Mouse (Mus musculus): ENCODE measurements around the gene Zfp524.
A peak's percentile ranks its signal among the peaks of the same experiment; 100 is the strongest.

Gene Zfp524

DNA sequence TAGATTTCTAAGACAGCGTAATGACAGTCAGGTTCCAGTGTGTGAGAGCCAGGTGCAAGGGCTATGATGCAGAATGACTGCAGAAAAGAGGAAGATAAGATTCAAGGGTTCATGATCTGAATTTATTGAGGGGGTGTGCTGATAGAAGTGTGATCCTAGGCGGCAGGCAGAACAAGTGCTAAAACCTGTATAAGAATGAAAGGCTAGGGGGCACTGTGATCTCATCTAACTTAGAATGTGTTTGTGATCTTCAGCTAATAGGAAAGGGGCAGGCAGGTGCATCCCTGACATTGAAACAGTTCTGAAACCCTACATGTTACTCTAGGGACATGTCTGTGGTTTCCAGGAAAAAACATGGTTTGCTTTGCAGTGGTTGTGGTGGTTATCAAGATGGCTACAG is 31.9 kb downstream of the Zfp524 start:
- no peak for DNase-seq (ENCODE audit: low read depth, low spot score)

GRCm38 (mm10) chr7:5047313-5047712 is 33.1 kb downstream of the Zfp524 start:
- peak; percentile 49 for DNase-seq (ENCODE audit: low read depth, low spot score)

DNA sequence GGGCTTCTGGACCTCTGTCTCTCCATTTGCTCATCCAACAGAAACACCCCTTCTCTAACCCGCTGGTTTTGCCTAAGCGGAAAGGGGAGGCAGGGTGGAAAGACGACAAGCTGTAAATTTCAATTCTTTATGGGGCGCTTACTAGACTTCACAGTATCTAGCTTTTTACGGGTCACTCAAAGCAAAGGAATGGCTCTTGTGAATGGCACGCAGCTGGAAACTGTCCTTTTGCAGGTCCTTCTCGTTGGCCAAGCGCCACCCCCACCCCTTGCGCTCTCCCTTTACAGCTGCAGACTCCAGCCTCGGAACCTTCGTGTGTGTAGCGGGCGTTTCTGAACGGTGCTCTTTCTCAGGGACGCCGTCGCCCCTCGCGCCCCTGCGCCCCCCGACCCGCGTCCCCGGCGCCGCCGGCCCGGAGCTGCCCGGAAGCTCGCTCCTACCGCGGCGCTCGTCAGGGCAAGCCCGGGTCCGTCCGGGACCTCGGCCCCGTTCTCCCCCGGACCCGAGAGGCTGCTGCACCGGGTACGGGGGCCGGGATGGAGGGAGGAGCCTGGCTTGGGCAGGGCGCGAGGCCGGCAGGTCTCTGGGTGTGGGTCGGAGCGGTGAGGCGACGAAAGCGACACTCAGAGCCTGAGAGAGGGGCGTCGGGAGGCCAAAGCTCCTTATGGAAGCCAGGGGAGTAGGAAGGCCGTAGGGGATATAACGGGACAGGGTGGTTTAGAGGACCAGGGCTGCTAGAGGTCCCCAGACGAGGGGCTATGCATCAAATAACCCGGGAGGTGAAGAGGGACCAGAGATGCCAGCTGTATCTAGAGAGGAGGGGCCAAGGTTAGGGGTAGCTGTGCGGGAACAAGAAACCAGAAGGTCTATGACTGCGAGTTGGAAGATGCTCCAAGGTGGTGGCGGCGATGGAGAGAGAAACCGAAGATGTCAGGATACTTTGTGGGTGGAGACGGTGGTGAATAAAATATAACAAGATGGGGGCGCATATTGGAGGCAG is 37.3 kb downstream of the Zfp524 start, which contains the start of gene Zfp580:
Gene Zfp580 (plus strand): TSS at position 346 of the 1,000 bp plus-strand sequence.
- DNase-seq (ENCODE audit: low read depth, low spot score) = peak; percentile 84

GRCm38 (mm10) chr7:5052438-5052837 is 38.2 kb downstream of the Zfp524 start:
- no peak for DNase-seq (ENCODE audit: low read depth, low spot score)

DNA sequence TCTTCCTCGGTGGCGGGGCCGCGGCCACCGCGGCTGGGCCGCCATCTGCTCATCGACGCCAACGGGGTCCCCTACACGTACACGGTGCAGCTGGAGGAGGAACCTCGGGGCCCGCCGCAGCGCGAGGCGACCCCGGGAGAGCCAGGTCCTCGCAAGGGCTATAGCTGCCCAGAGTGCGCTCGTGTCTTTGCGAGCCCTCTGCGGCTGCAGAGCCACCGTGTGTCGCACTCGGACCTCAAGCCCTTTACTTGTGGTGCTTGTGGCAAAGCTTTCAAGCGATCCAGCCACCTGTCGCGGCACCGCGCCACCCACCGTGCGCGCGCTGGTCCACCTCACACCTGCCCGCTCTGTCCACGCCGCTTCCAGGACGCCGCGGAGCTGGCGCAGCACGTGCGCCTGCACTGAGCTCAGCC is 38.7 kb downstream of the Zfp524 start:
- no peak for DNase-seq (ENCODE audit: low read depth, low spot score)

- DNase-seq (ENCODE audit: low read depth, low spot score) = peak; percentile 67
Measured at GRCm38 (mm10) chr7:5053456-5054179, 39.4 kb downstream of the Zfp524 start.

DNA sequence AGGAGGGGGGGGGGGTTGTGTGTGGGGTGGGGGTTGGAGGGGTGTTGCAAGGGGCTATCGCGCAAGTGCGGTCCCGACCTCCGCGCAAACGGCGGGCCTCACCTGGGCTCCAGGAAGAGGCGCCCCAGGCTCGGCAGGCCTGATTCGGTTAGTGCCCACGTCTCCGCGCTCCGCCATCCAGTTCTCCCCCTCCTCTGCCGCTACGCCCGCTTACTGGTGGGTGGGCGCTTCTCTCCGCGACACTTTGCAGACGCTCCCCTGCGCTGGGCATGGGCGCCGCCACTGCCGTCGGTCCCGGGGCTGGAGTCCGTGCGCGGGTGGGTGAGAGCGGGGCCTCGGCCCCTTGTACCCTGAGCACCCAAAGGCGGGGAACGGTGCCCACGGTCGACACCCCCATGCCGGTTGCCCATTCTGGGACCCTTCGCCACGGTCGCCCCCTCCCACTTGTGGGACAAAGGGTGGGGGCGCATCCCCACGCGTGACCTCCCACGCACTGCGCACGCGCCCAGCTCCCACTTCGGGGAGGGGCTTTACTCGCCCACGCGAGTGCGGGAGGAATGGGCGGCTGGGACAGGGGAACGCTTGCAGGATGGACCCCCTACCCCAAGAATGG is 42.5 kb downstream of the Zfp524 start:
- DNase-seq (ENCODE audit: low read depth, low spot score) = peak; percentile 27

GRCm38 (mm10) chr7:5057381-5057780 is 43.2 kb downstream of the Zfp524 start:
- no peak for DNase-seq (ENCODE audit: low read depth, low spot score)

DNA sequence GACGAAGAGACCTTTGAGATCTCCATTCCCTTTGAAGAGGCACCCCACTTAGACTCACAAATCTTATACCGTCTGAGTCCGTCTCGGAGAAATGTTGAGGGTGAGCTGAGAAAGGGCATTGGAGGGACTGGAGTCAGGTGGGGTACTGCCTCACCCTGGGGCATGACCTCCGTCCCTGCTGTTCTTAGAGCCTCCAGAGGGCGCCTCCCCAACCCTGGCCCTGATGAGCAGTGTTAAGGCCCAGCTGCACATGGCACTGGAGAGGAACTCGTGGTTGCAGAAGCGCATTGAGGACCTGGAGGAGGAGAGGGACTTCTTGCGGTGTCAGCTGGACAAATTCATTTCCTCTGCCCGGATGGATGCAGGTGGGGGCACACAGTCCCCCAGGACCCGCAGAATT is 43.6 kb downstream of the Zfp524 start:
- peak; percentile 53 for DNase-seq (ENCODE audit: low read depth, low spot score)

- DNase-seq (ENCODE audit: low read depth, low spot score) = no peak
Measured at GRCm38 (mm10) chr7:5058631-5059030, 44.4 kb downstream of the Zfp524 start.

- DNase-seq (ENCODE audit: low read depth, low spot score) = no peak
Measured at GRCm38 (mm10) chr7:5059421-5059820, 45.2 kb downstream of the Zfp524 start.

DNA sequence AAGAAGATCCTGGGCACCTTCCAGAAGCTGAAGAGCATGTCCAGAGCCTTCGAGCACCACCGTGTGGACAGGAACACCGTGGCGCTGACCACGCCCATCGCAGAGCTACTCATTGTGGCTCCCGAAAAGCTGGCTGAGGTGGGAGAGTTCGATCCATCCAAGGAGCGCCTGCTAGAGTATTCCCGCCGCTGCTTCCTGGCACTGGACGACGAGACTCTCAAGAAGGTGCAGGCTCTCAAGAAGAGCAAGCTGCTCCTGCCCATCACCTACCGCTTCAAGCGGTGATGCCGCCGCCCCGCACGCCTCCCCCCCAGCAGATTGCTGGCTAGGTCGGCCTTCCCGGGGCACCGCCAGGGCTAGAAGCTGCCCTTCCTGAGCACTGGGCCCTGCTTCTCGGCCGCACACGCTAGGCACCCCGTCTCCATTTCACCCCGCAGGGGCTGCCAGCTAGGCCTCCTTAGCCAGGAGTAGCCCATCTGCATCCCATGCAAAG is 46.1 kb downstream of the Zfp524 start:
- peak; percentile 91 for DNase-seq (ENCODE audit: low read depth, low spot score)

DNA sequence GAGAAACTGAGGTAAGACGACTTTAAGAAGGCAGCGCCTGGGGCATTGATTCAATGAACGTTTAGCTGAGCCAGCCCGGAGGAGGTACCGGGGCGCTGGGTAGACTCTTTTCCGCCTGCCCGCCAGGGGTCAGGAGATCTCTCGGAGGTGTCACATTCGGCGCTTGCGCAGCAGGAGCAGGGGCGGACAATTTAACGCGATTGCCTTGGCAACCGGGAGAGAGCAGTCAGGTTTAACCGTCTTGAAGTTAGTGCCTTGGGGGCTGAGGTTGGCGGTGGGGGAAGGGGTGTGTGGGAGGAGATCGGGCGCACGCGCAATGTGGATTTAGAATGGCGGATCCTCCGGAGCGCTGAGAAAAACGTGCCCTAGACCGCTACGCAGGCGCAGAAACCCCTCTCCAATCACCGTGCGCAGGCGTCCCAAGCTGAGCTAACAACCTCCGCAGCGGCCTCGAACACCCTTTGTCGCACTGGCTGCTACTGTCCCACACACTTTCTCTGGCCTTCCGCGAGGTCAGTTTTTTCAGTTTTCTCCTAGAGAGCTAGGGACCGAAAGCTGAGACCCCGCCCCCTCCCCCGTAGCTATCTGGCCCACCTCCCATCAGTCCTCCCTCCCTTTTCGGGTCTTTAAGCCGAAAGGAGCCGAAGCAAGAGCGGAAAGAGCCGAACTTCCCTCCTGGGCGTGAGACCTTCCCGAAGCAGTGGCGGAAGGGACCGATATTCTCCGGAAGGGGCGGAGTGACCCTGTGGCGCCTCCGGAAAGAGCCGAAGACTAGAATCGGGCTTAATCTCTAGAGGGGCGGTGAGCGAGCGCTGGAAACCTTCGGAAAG is 46.9 kb downstream of the Zfp524 start:
- peak; percentile 98 for DNase-seq (ENCODE audit: low read depth, low spot score)

DNA sequence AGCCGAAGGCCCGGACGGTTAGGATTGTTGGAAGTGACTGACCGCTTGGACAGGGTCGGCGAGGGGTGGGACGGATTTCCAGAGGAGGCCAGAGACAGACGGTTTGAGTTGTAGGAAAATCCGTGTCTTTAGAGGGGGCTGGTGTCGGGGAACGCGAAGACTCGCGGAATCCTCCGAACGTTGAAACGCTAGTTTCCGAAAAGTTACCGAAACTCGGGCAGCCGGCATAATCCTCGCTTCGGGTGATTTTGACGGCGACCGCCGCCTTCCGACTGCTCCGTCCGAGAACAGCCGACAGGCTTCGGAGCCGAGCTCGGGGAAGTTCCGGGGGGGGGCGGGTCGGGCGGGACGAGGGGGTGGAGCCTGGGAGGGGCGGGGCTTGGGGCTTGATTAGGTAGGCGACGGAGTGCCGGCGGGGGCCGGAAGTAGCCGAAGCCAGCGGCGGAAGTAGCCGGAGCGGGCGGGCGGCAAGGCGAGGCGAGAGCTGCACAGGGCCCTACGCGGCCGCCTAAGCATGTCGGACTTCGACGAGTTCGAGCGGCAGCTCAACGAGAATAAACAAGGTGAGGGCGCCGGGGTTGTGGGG is 47.7 kb downstream of the Zfp524 start, which contains the start of gene U2af2:
Gene U2af2 (plus strand): TSS at position 370 of the 586 bp plus-strand sequence.
- DNase-seq (ENCODE audit: low read depth, low spot score) = peak; percentile 95

- DNase-seq (ENCODE audit: low read depth, low spot score) = peak; percentile 92
Measured at GRCm38 (mm10) chr7:5062360-5063001, 48.3 kb downstream of the Zfp524 start.

DNA sequence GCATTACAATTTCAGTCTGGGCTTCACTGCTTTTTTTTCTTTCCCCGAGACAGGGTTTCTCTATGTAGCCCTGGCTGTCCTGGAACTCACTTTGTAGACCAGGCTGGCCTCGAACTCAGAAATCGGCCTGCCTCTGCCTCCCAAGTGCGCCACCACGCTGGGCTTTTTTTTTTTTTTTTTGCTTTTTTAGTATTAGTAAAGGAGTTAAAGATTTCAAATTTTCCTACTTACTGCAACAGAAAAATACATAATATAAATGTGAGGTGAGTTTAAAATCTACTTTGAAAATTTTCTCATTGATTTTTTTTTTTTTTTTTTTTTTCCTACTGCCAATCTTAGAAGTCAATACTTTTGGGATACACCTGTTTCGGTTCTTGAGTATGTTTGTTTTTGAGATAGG is 50.7 kb downstream of the Zfp524 start:
- DNase-seq (ENCODE audit: low read depth, low spot score) = no peak
